Mouse (Mus musculus) embryonic facial prominence, embryonic 13.5 days (tissue): ENCODE measurements around the gene Tat. TPM values are rescaled to one million over a fixed set of nuclear protein-coding genes. Genes with fewer than 3 reads are reported as not detected.

Experiments used
- ATAC-seq: fragments of 200-750 bp; cut with Nextera tagmentation; 2 replicates; pipeline ENCODE4 v1.8.0; 2017; ENCODE audit warnings: low read depth; ENCODE audit not compliant: insufficient number of reproducible peaks, insufficient read depth, low FRiP score, low TSS enrichment
- H3K27ac ChIP-seq: fragments of 300-500 bp; sonication (generic); 2 replicates; pipeline ENCODE4 v1.5.1; 2015; ENCODE audit warnings: moderate library complexity, mild to moderate bottlenecking, inconsistent platforms
- H3K27me3 ChIP-seq: fragments of 300-500 bp; sonication (generic); 2 replicates; pipeline ENCODE4 v1.6.1; 2015; ENCODE audit warnings: mild to moderate bottlenecking, inconsistent platforms
- H3K36me3 ChIP-seq: fragments of 300-500 bp; sonication (generic); 2 replicates; pipeline ENCODE4 v1.6.1; 2015; ENCODE audit warnings: mild to moderate bottlenecking, inconsistent platforms
- H3K4me1 ChIP-seq: fragments of 300-500 bp; sonication (generic); 2 replicates; pipeline ENCODE4 v1.6.1; 2015; ENCODE audit warnings: inconsistent platforms
- H3K4me2 ChIP-seq: fragments of 300-500 bp; sonication (generic); 2 replicates; pipeline ENCODE4 v1.6.1; 2015; ENCODE audit warnings: moderate library complexity, mild to moderate bottlenecking, inconsistent platforms
- H3K4me3 ChIP-seq: fragments of 300-500 bp; sonication (generic); 2 replicates; pipeline ENCODE4 v1.5.1; 2015; ENCODE audit warnings: mild to moderate bottlenecking, inconsistent platforms
- H3K9ac ChIP-seq: fragments of 300-500 bp; sonication (generic); 2 replicates; pipeline ENCODE4 v1.6.1; 2015; ENCODE audit warnings: mild to moderate bottlenecking, inconsistent platforms
- H3K9me3 ChIP-seq: fragments of 300-500 bp; sonication (generic); 2 replicates; pipeline ENCODE4 v1.6.1; 2016; ENCODE audit warnings: inconsistent platforms
- WGBS: fragments of 180-500 bp; shearing (Covaris S2); methylation state at CpG from one replicate; pipeline ENCODE4 v1.1.7; 2015; ENCODE audit warnings: mixed read lengths; 5-methylcytosine and 5-hydroxymethylcytosine counted together
- polyA plus RNA-seq: library from polyadenylated mRNA; unstranded; fragments of >200 nt; fragmentation: Nextera tagmentation; extraction: Ambion mirVana; gene quantifications from 2 replicates; pipeline ENCODE4 v1.2.1, GENCODE M21; 2015

Tat gene
- polyA plus RNA-seq, result not detected in 2 replicates

DNA sequence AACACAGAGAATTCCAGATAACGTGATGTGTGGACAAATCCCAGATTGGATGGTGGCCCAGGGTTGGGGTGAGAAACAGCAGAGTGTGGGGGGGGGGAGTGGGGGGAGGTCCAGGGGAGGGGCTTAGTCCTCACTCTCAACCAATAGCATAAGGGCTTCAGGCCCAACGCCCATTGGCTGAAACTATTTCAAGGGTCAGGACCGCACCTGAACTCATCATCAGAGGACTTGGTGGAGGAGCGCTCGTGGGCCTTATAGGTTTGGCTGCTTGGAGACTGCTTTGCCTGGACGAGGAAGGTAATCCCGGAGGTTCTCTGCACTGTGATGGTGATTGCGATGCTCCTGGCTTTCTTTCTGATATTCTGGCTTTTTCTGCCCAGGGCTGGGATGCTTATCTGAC lies at the start of gene Tat:
Gene Tat, plus strand, starts transcription at position 214 of the 400 bp plus-strand sequence.
- Histone ChIP-seq H3K4me2 (no peak within 1 kb of the TSS), H3K4me3 (no peak within 1 kb of the TSS), H3K27me3 (no peaks in the 10 kb centered on the region), H3K9me3 (no peaks in the 10 kb centered on the region), H3K27ac (no peak within 1 kb of the TSS), H3K36me3 (no peaks in the 10 kb centered on the region), H3K4me1 (no peaks in the 10 kb centered on the region), H3K9ac (no peak within 1 kb of the TSS)
- 80% methylated on average over 8 of the region's 8 CpGs for WGBS
- no peak for ATAC-seq

DNA sequence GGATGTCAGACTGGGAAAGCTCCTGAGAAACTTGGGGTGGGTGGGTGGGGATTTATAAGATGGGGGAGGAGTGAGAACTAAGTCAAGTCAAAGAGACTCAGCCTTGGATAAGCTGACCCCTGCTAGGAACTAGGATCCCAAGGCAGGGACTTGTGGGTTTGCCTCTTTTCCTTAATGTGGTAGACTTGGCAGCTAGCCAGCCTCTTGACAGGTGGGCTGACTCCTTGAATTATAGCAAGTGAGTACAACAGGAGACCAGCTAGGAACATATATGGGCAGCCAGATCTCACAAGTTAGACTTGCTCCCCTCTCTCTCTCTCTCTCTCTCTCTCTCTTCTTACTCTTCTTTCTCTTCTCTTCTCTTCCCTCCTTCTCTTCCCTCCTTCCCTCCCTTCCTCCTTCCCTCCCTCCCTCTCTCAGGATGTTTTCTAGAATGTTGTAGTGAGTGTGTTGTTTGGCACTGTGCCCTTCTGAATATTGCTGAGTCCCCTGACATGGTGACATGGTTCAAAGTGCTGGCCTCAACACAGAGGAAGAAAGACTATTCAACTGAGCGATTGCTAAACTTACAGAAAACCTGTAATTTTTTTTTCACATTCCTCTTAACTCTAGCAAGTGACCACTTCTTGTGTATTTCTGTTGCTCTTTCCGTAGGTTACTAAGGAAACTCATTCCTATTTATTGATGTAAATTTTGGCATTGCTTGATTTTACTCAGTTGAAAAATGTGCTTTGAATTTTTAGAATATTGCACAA lies 48.5 kb upstream of the Tat start:
- Histone ChIP-seq H3K36me3 (peaks cover 51% of the 10 kb centered on the region), H3K27ac (no peak overlapping the region), H3K4me1 (no peaks in the 10 kb centered on the region; the same call in 1 of the 2 replicates), H3K4me3 (no peak overlapping the region), H3K4me2 (no peak overlapping the region), H3K9me3 (no peaks in the 10 kb centered on the region), H3K9ac (no peak overlapping the region), H3K27me3 (peaks cover 2% of the 10 kb centered on the region)
- no peak for ATAC-seq
- WGBS, result 82% methylated on average over 2 of the region's 2 CpGs

DNA sequence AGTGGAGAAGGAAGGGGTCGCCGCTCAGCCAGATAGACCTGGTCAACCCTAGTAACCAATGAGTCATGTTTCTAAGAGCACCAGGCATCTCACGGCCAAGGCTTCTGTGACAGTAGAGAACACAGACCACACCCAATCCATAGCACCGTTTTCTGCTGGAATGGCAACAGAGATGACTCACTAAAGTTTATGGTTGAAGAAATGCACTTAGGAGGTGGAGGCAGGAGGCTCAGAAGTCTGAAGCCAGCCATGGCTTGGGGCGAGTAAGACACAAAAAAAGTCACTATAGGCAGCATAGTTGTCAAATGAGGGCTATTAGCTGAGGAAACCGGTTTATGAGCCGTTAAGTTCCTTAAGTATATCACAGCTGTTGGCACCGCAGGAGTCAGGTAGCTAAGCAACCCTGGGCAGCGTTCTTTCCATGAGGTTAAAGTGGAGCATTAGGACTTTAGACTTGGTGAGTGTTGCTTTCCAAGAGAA lies 45.0 kb upstream of the Tat start:
- no peak for ATAC-seq
- no peak overlapping the region for H3K9ac ChIP-seq
- no peak overlapping the region for H3K4me2 ChIP-seq
- H3K9me3 ChIP-seq, result no peaks in the 10 kb centered on the region
- peaks cover 15% of the 10 kb centered on the region for H3K4me1 ChIP-seq
- H3K4me3 ChIP-seq, result no peak overlapping the region
- WGBS, result 66% methylated on average over 9 of the region's 9 CpGs
- H3K36me3 ChIP-seq, result peaks cover 25% of the 10 kb centered on the region
- H3K27me3 ChIP-seq, result peaks cover 32% of the 10 kb centered on the region
- no peak overlapping the region for H3K27ac ChIP-seq

DNA sequence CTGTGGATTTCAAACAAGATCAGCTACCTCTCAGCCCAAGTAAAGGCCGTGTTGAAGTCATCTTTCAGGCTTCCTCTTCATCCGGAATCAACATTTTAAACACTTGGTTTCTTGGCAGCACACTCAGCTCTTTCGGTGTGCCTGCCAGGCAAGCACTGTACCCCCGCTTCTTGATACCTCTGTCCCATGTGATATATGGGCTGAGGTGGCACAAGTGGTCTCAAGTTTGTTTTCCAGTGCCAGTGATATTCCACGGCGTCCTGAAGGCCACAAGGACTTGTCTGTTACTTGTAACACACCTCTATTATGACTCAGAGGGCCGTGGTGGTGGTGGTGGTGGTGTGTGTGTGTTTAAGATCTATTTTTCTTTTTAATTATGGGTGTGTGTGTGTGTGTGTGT lies 44.5 kb upstream of the Tat start:
- 86% methylated on average over 7 of the region's 7 CpGs for WGBS

DNA sequence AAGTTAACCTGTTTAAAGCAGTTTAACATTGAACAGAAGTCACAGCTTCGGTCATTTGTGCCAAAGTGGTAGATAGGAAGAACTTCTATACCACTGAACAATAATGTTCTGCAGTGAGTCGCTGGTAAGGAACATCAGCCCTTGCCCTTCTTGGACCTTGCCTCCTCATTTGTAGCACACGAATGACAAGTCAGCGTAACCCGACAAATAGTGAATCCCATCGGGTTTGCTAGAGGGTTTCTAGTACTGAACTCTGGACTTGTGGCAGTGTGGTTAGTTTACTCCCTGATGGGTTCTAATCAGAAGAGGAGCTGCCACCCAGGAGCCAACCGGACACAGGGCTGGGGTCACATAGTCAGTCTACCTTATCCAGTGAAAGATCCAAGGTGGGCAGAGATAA lies 44.0 kb upstream of the Tat start:
- H3K9ac ChIP-seq, result no peak overlapping the region
- H3K36me3 ChIP-seq, result peaks cover 14% of the 10 kb centered on the region
- no peak overlapping the region for H3K4me2 ChIP-seq
- peaks cover 32% of the 10 kb centered on the region for H3K27me3 ChIP-seq
- WGBS, result 88% methylated on average over 7 of the region's 7 CpGs
- ATAC-seq, result no peak
- no peaks in the 10 kb centered on the region for H3K9me3 ChIP-seq
- no peak overlapping the region for H3K4me3 ChIP-seq
- peaks cover 16% of the 10 kb centered on the region for H3K4me1 ChIP-seq
- H3K27ac ChIP-seq, result no peak overlapping the region

More for the DNA sequence above, 44.5 kb upstream of the Tat start:
- Histone ChIP-seq H3K4me2 (no peak overlapping the region), H3K9ac (no peak overlapping the region), H3K36me3 (peaks cover 20% of the 10 kb centered on the region), H3K27ac (no peak overlapping the region), H3K9me3 (no peaks in the 10 kb centered on the region), H3K4me1 (peaks cover 15% of the 10 kb centered on the region), H3K27me3 (peaks cover 32% of the 10 kb centered on the region), H3K4me3 (no peak overlapping the region)
- no peak for ATAC-seq

DNA sequence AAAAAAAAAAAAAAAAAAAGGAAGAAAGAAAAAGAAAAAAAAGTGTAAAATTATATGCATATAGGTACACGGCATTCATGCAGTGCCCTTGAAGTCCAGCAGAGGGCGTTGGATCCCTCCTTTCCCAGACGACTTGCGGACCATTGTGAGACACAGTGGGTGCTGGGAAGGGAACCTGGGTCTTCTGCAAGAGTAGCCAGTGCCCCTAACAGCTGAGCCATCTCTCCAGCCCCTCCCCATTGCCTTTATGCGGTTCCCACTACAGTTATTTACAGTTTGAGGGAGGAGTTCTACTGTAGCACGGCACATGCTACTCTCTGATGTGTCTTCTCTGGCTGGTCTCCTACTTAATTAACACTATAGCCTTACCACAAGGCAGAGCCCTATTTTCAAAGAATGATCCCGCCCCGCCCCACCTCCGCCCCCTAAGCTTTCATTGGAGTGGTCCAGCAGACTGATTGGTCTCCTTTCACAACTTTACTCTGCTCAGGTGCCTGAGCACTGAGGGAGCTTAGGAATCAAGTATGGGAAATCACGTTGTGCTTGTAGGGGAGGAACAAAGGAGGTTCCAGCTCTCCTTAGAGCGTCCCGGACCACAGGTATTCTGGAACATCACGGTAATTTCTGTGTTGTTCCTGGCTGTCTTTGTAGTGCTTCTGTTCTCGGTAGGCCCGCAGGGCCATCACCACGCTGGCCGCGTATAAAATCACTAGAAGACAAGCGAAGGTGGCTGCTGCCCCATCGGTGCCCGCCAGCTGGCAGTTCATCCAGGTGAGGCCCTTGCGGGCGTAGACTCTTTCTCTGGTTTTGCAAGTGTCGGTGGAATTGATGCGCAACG lies 42.6 kb upstream of the Tat start:
- Histone ChIP-seq H3K9me3 (no peaks in the 10 kb centered on the region), H3K4me3 (peak overlapping the region; percentile 36), H3K9ac (peak overlapping the region; percentile 66), H3K27ac (no peak overlapping the region), H3K4me1 (peaks cover 23% of the 10 kb centered on the region), H3K36me3 (peaks cover 13% of the 10 kb centered on the region), H3K27me3 (peaks cover 32% of the 10 kb centered on the region), H3K4me2 (peak overlapping the region; percentile 59)
- 2% methylated on average over 26 of the region's 26 CpGs for WGBS
- ATAC-seq, result 0 out of 2 replicates have a peak, but pooled peaks have one; percentile 63

DNA sequence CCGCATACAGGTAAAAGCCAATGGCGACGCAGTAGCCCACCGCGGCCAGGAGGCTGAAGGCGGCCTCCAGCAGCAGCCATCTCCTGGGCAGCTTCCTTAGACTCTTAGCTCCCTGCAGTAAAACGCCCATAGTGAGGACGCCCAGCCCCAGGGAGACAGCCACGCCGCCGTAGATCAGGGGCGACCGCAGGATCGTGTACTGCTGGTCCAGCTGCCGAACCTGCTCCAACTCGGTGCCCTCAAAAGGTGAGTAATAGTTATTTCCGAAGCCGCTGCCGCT lies 42.0 kb upstream of the Tat start:
- H3K9me3 ChIP-seq, result no peaks in the 10 kb centered on the region
- peaks cover 9% of the 10 kb centered on the region for H3K36me3 ChIP-seq
- H3K27ac ChIP-seq, result no peak overlapping the region
- peak overlapping the region; percentile 36 for H3K4me3 ChIP-seq
- peak overlapping the region; percentile 59 for H3K4me2 ChIP-seq
- H3K9ac ChIP-seq, result peak overlapping the region; percentile 66
- H3K27me3 ChIP-seq, result peaks cover 32% of the 10 kb centered on the region
- ATAC-seq, result no peak
- H3K4me1 ChIP-seq, result peaks cover 23% of the 10 kb centered on the region
- 4% methylated on average over 19 of the region's 19 CpGs for WGBS

DNA sequence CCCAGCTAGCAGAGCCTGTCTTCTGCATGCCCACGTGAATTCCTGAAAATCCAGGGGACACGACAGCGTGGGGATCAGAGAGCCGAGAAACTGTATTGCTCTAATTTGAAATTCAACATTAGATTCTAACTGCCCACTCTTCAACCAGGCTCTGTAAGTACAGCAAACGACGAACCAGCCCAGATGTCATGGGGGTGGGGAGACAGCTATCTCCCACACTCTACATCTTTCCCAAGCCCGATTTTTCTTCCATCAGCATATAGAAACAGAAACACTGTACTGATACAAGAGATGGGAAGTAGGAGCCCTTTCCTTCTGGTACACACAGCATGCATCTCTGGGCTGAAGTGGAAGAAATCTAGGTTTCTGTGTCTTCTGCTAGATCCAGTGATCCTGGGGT lies 38.1 kb upstream of the Tat start:
- no peak overlapping the region for H3K27ac ChIP-seq

DNA sequence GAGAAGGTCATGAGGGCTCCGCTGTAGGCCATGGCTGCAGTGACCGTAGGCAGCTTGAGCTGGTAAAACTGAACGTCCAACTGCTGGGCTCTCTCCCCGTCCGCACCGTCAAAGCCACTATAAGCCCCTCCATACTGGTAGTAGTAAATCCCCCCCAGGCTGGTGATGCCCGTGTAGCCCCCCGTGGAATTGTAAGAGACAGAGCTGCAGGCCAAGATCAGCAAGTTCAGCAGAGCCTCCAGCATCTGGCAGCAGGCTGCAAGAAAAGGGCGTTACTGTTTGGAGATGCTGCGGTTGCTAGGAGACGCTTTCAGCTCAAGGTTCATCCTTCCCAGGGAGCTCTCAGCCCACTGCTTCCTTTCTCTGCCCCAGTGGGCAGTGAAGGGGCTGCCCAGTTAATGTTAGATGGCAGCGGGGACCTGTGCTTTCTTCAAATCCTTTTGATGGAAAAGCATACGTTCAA lies 35.7 kb upstream of the Tat start:
- ATAC-seq, result no peak
- H3K4me2 ChIP-seq, result no peak overlapping the region
- no peak overlapping the region for H3K27ac ChIP-seq
- peaks cover 11% of the 10 kb centered on the region for H3K27me3 ChIP-seq
- H3K36me3 ChIP-seq, result no peaks in the 10 kb centered on the region
- peaks cover 26% of the 10 kb centered on the region for H3K4me1 ChIP-seq
- H3K4me3 ChIP-seq, result no peak overlapping the region
- WGBS, result 48% methylated on average over 13 of the region's 13 CpGs
- no peaks in the 10 kb centered on the region for H3K9me3 ChIP-seq
- H3K9ac ChIP-seq, result no peak overlapping the region

More for the DNA sequence above, 38.1 kb upstream of the Tat start:
- Histone ChIP-seq H3K4me1 (peaks cover 25% of the 10 kb centered on the region), H3K36me3 (no peaks in the 10 kb centered on the region), H3K9me3 (no peaks in the 10 kb centered on the region), H3K4me3 (no peak overlapping the region), H3K27me3 (peaks cover 27% of the 10 kb centered on the region), H3K9ac (no peak overlapping the region), H3K4me2 (no peak overlapping the region)
- WGBS, result 66% methylated on average over 7 of the region's 7 CpGs
- ATAC-seq, result no peak

DNA sequence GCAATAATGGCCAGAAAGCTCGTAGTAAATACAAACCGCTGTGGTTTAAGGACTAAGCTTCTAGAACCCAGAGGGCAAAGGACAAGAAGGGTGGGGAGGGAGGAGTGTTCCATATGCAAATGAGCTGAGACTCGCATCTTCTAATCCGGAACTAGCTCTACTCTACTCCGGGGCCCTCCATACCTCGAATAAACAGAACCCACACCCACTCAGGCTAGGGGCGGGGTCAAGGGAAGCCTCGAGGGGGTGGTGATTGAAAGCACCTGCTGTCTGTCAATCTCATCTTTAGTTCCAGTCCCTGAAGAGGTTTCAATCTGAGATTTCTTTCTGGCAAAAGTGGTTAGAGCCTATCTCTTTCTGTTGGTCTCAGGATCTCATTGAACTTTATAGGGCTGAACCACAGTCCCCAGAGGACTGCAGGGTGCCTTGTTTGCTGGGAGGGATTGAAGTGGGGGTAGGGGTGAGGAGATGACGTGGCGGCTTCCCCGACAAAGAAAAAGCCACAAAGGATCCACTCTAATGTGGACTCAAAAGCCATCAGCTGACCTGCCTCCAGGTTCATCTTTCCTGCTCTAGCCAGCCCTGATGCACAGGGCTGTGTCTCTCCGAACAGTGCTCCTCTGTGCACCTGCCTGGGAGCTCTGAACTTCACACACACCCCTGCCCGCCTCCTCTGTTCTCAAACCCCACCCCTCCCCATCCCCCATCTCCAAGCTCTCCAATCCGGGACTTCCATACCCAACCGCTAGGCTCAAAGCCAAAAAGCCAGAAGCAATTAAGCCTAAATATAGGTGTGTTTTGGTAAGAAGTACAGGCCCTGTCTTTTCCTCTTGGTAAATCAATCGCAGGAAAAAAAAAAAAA lies 32.8 kb upstream of the Tat start:
- 5% methylated on average over 16 of the region's 16 CpGs for WGBS
- H3K4me1 ChIP-seq, result peaks cover 27% of the 10 kb centered on the region
- H3K27ac ChIP-seq, result peak overlapping the region; percentile 60
- peaks cover 34% of the 10 kb centered on the region for H3K27me3 ChIP-seq
- H3K4me2 ChIP-seq, result peak overlapping the region; percentile 39
- H3K4me3 ChIP-seq, result no peak overlapping the region
- ATAC-seq, result peak; percentile 61; the same call in 1 of the 2 replicates
- no peak overlapping the region for H3K9ac ChIP-seq
- H3K9me3 ChIP-seq, result no peaks in the 10 kb centered on the region
- H3K36me3 ChIP-seq, result no peaks in the 10 kb centered on the region

DNA sequence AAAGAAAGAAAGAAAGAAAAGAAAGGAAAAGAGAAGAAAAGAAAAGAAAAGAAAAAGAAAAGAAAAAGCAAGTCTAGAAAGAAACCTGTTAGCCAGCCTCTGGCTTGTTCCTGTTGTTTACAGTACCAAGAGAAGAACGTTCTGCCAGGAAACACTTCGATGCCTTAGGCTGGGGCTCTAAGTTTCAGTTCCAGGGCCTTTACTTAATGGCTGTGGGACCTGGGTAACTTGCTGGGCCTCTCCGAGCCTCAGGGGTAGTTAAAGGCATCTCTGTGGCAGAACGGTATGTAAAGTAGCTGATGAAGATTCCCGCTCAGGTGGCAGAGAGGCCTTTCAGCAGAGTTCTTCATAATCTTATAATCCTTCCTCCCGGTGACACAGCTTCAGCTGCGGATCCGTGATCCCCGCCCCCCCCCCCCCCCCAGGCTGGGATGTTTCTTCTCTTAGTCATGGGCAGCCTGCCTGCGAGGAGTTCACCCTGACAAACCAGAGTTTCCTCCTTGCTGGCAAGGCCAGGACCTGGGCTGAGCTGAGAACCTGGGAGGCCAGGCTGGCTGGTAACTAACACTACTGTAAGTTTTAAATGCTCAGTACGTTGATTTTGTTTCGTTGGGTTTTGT lies 32.1 kb upstream of the Tat start:
- H3K27me3 ChIP-seq, result peaks cover 41% of the 10 kb centered on the region
- no peak overlapping the region for H3K4me3 ChIP-seq
- H3K36me3 ChIP-seq, result no peaks in the 10 kb centered on the region
- no peak for ATAC-seq
- H3K27ac ChIP-seq, result peak overlapping the region; percentile 84
- no peak overlapping the region for H3K9ac ChIP-seq
- no peaks in the 10 kb centered on the region for H3K9me3 ChIP-seq
- peaks cover 27% of the 10 kb centered on the region for H3K4me1 ChIP-seq
- peak overlapping the region; percentile 39; the same call in 1 of the 2 replicates for H3K4me2 ChIP-seq
- 16% methylated on average over 12 of the region's 12 CpGs for WGBS
